Mouse (Mus musculus): ENCODE results near the gene Lrrc8d. TPM values are rescaled to one million over a fixed set of nuclear protein-coding genes. Genes with fewer than 3 reads are reported as not detected.

Lrrc8d gene
- polyA plus RNA-seq, 1 experiment from 2014 or later, result 37.5 TPM

GRCm38 (mm10) chr5:105876068-105876924, 176.5 kb downstream of the Lrrc8d start, which contains the start of gene Zfp326:
Gene Zfp326, plus strand, starts transcription at chr5:105876565.
- 0% methylated on average over 74 of the region's 83 CpGs for WGBS
- H3K9me3 ChIP-seq (ENCODE audit: control insufficient read depth, low read length), result no peaks in the 10 kb centered on the region
- peak; percentile 96 for ATAC-seq

GRCm38 (mm10) chr5:105876925-105877774, 177.4 kb downstream of the Lrrc8d start:
- Histone ChIP-seq H3K27ac (ENCODE audit: low read length) (peak overlapping the region; percentile 79), H3K36me3 (ENCODE audit: control insufficient read depth, insufficient read depth) (no peaks in the 10 kb centered on the region), H3K4me3 (replicated peaks; ENCODE audit: low read length) (peak overlapping the region; percentile 56), H3K4me1 (replicated peaks; ENCODE audit: control insufficient read depth, insufficient read depth, low read length) (peaks cover 22% of the 10 kb centered on the region), H3K27me3 (replicated peaks; ENCODE audit: control insufficient read depth, insufficient read depth, low read length) (no peaks in the 10 kb centered on the region), H3K9ac (replicated peaks; ENCODE audit: low read depth, low read length) (peak overlapping the region; percentile 99), H3K9me3 (ENCODE audit: control insufficient read depth, low read length) (no peaks in the 10 kb centered on the region), H3K4me2 (ENCODE audit: low read length) (peak overlapping the region; percentile 91)
- ATAC-seq, result no peak; the same call in 1 of the 2 replicates
- under 1% methylated on average over 46 of the region's 46 CpGs for whole genome bisulfite sequencing

More at GRCm38 (mm10) chr5:105876068-105876924, 176.5 kb downstream of the Lrrc8d start, which contains the start of gene Zfp326:
- peaks cover 19% of the 10 kb centered on the region for H3K4me1 ChIP-seq (replicated peaks; ENCODE audit: control insufficient read depth, insufficient read depth, low read length)
- peak within 1 kb of the TSS; percentile 79 for H3K27ac ChIP-seq (ENCODE audit: low read length)
- H3K36me3 ChIP-seq (ENCODE audit: control insufficient read depth, insufficient read depth), result no peaks in the 10 kb centered on the region
- H3K4me2 ChIP-seq (ENCODE audit: low read length), result peak within 1 kb of the TSS; percentile 91
- peak within 1 kb of the TSS; percentile 99 for H3K9ac ChIP-seq (replicated peaks; ENCODE audit: low read depth, low read length)
- peak within 1 kb of the TSS; percentile 56 for H3K4me3 ChIP-seq (replicated peaks; ENCODE audit: low read length)
- H3K27me3 ChIP-seq (replicated peaks; ENCODE audit: control insufficient read depth, insufficient read depth, low read length), result no peaks in the 10 kb centered on the region

Other genes starting within 250 kb of the Lrrc8d start
- 12.0 and 12.5 TPM in 2 replicates for gene Lrrc8c, start 180.6 kb upstream of the Lrrc8d start, polyA plus RNA-seq (2015; fragmentation: Nextera tagmentation; extraction: Ambion mirVana)
- 50.0 and 56.3 TPM in 2 replicates for gene Zfp326, start 176.6 kb downstream of the Lrrc8d start, polyA plus RNA-seq (2015; fragmentation: Nextera tagmentation; extraction: Ambion mirVana)

Data from forebrain, embryonic 16.5 days (tissue).